Mouse (Mus musculus) adrenal gland, postnatal 36 days (tissue): ENCODE results near the gene Ier2. TPM values are rescaled to one million over a fixed set of nuclear protein-coding genes. Genes with fewer than 3 reads are reported as not detected.

Experiments used
- total RNA-seq, 2 experiments: library from RNA; stranded (reverse); gene quantifications; 2 replicates each; pipeline ENCODE4 v1.2.3; 2021

Gene Ier2
- total RNA-seq, 2 experiments from 2014 or later = 33.9 to 37.4 TPM

Other genes starting within 250 kb of the Ier2 start
- gene Trmt1, start 23.5 kb upstream of the Ier2 start, total RNA-seq = 10 to 100 TPM; 63.8 to 83.7 TPM
- 10 to 100 TPM; 73.9 to 80.0 TPM for gene Nacc1, start 25.0 kb upstream of the Ier2 start, total RNA-seq
- 1 to 10 TPM; 2.5 to 2.9 TPM for gene Lyl1, start 38.6 kb upstream of the Ier2 start, total RNA-seq
- gene G430095P16Rik, start 60.2 kb upstream of the Ier2 start, total RNA-seq = under 1 TPM in 1 of 2 experiments, not detected in 1; 0.46 TPM
- 100 to 1,000 TPM in 1 of 2 experiments, 10 to 100 TPM in 1; 99.9 to 108 TPM for gene Nfix, start 137.5 kb upstream of the Ier2 start, total RNA-seq
- 1 to 10 TPM; 9.1 to 10.0 TPM for gene Dand5, start 160.0 kb upstream of the Ier2 start, total RNA-seq
- gene Gadd45gip1, start 168.7 kb upstream of the Ier2 start, total RNA-seq = 10 to 100 TPM; 63.3 to 70.5 TPM
- 100 to 1,000 TPM; 116 to 119 TPM for gene Rad23a, start 177.8 kb upstream of the Ier2 start, total RNA-seq
- 100 to 1,000 TPM; 569 to 727 TPM for gene Calr, start 184.1 kb upstream of the Ier2 start, total RNA-seq
- 10 to 100 TPM; 62.1 to 69.2 TPM for gene Farsa, start 194.1 kb upstream of the Ier2 start, total RNA-seq
- gene Syce2, start 209.3 kb upstream of the Ier2 start, total RNA-seq = 10 to 100 TPM in 1 of 2 experiments, 1 to 10 TPM in 1; 8.7 to 11.5 TPM
- gene Gcdh, start 231.1 kb upstream of the Ier2 start, total RNA-seq = 10 to 100 TPM; 41.9 to 53.8 TPM
- gene Klf1, start 239.1 kb upstream of the Ier2 start, total RNA-seq = under 1 TPM in 1 of 2 experiments, not detected in 1; 0.20 TPM
- 10 to 100 TPM in 1 of 2 experiments, 1 to 10 TPM in 1; 9.5 to 10.3 TPM for gene Dnase2a, start 245.7 kb upstream of the Ier2 start, total RNA-seq